Mouse (Mus musculus): Measurements from ENCODE around the gene Atp5e.

Gene Atp5e

DNA sequence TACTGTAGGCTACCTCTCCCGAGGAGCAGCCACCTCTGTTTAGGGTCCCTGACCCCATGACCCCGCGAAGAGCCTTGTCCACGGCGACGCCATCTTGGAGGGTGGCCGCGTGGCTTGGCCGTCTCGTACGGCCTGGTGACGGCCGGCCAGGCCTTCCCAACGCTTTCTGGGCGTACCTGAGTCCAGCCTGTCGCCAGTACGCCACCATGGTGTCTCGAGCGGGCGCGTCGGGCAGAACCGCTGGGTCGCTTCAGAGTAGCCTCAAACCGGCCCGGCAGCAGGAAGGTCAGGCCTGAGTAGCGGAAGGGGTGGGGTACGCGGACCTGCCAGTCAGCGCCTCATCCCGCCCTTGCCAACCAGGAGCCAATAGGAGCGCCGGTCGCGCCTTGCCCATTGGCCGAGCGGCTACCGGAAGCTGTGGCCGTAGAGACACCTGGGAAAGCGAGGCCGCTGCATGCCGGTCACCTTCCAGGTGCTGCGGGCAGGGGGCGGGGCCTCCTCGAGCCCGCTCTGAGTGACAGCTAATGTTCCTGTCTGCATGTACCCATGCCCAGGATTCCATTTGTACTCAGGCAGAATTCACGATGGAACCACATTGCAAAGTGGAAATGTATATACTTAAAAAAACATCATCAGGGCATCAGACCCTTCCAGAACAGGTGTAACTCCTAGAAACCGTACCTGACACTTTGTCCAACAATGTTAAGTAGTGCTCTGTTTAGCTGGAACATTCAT, at the start of gene Atp5e:
Gene Atp5e (minus strand): TSS at position 317 of the 735 bp plus-strand sequence.
- no peak for DNase-seq (ENCODE audit: extremely low read depth, low read depth, low spot score)

DNA sequence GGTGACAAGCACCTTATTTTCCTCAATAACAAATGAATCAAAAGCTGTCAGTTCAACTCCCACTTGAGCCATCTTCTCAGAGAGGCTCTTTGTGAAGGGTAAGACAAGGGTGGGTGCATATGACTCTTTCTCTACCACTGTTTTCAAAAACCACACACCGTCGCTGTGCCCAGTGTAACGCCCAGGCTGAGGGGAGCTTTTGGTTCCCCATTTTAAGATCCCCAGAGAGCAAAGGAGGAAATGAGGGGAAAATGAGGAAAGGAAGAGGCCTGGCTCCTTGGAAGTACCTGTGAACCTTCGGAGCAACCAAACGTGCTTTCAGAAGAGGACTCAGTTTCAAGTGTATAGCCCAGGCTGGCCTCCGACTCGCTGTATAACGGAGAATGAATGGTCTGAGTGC, 45.9 kb upstream of the Atp5e start:
- DNase-seq (ENCODE audit: extremely low read depth, low read depth, low spot score), result no peak

DNA sequence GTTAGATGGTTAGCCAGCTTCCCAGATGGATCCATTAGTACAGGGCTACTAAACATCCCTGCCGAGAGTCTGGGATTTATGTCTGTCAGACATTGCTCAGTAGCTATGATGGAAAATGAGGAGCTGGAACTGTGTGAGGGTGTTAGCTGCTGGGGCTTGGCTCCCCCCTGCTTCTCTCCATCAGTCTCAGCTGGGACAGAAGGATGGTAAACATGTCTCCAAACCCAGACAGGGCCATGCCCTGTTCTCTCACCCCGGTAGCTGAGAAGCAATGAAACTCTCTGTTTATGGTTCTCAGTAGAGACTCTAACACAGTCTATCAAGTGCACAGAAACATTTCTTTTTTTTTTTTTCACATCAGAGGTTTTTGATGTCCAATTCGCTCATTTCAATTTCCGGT, 44.1 kb upstream of the Atp5e start:
- no peak for DNase-seq (ENCODE audit: extremely low read depth, low read depth, low spot score)

DNA sequence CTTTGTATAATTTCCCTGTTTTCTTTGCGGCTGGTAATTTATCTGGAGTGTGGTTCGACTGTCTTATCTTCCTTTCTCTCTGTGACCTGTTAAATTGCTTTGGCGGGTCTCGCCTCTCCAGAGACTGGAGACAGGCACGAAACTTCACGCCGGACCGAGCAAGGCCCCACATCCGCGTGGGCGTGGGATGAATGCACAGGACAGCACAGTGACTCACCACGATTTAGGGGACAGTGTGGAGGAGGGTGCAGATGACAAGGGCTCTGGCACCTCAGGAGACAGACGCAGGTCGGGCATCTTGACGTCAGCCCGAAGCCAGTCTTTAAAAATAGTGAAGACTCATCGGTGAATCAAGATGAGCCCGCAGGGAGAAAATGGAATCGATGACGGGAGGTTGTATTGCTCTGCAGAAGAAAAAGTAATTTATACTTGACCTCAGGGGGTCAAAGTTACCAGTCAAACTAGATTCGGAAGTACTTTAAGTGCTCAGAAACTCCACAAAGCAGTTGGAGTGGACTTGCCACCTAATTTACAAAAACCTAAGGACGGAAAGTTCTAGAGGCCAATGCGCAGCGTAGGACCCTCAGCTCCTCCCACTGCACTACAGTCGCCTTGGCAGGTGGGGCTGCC, 39.0 kb upstream of the Atp5e start:
- no peak for DNase-seq (ENCODE audit: extremely low read depth, low read depth, low spot score)

DNA sequence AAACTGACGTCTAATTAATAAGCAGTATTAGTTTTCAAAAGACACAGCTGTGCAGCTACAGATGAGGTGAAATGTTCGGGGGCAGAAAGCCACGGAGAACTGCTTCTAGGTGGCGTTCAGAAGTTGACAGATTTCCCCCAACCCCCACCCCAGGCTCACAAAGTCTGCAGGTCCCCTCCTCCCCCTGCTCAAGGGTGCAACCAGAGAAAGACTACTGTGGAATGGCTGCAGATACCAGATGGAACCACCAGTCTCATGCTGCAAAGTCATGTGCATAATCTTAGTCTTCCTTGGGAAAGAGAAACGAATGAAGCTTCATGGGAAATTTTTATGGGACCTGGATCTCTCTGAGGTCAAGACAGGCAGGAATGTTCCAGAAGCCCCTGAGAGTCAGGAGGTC, 38.4 kb upstream of the Atp5e start:
- DNase-seq (ENCODE audit: extremely low read depth, low read depth, low spot score), result no peak

DNA sequence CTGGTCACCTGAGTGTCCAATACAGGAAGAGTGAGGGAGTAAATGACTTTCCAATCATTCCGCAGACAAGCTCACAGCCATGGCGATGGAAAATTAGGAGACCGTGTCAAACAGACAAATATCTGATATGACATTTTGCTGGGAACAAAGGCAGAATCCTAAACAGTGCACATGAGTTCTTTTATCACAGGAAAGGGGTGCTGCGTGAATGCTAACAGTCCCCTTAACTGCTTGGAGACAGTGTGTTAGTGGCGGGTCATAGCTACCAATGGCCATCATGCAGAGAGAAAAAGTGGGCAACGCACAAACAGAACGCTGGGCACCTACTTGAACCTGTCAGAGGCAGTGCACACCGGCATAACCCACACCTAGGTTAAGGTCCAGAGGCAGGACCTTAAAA, 37.6 kb upstream of the Atp5e start:
- DNase-seq (ENCODE audit: extremely low read depth, low read depth, low spot score), result no peak

DNA sequence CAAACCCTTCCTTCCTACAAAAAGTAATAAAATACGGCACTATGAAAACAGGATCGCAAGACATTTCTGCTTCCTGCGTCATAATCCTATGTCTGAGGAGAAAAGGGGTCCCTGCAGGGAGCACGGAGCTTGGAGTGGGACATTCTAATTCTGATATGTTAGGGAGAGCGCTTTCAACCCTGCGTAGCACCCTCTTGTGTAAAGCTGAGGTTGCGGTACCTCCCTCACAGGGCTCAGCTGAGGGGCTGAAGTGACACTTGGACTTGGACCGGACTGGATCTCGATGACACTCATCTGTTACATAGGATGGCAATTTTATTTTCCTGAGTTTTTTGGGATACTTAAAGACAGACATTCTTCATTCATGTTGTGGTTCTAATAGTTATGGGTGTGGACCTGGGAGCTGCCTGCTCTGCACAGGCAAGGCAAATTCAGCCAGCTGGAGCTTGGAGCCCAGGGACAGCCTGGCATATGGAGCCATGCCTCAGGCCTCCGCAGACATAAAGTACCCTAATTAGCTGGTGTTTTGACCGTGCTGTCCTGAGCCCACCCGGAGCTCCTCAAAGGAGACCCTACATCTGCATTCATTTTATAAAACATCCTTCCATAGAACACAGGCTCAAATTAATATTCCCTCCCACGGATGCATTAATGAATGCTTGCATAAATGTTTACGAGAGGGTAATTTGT, 37.1 kb upstream of the Atp5e start:
- DNase-seq (ENCODE audit: extremely low read depth, low read depth, low spot score), result no peak

DNA sequence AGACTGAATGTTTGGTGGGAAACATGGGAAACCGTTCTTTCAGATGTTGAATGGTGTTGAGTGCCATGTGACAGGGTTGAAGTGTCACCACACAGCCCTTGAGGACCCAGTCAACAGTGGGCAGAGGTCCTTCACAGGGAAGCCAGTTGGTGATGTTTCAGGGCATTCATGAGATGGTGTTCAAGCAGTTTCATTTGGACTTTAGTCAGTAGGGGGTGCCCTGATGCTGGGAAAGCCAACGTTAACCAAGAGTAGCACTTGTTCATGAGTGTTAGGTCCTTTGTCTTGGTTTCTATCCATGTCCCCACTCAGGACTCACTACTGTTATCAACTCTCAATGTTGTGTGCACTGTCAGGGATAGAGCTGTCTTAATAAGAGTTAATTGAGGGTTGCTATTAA, 29.0 kb upstream of the Atp5e start:
- no peak for DNase-seq (ENCODE audit: extremely low read depth, low read depth, low spot score)

DNA sequence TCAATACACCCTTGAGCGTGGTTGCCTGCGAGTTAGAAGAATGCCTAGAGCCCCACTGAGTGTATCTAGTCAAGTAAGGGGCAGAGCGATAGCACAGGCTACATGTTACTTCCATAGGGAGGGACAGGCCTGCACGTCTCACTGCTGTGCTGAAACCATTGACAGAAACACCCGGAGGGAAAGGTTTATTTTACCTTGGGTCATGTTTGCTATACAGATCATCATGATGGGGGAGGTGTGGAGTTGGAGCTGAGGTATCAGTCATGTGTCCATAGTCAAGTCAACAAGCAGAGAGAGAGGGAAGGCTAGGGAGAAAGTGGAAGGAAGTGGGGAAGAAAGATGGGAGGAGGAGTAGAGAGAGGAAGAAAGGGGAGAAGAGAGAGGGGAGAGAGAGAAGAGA, 23.1 kb upstream of the Atp5e start:
- no peak for DNase-seq (ENCODE audit: extremely low read depth, low read depth, low spot score)

DNA sequence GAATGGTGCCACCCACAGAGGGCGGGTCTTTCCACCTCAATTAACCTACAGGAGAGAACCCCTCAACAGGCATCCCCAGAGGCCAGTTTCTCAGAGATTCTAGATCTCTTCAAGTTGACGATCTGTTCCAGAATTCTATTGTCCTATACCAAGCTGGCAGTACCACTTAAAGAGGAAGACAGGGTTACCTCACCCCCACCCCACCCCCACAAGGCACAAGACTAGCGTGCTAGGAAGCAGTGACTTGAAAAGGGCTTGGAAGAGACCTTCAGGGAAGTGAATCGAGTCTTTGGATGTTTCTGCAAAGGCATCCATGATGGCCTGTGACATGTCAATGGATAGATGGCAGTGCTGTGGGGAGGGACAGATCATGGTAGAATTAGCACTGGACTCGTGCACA, 14.8 kb upstream of the Atp5e start:
- DNase-seq (ENCODE audit: extremely low read depth, low read depth, low spot score), result no peak

DNA sequence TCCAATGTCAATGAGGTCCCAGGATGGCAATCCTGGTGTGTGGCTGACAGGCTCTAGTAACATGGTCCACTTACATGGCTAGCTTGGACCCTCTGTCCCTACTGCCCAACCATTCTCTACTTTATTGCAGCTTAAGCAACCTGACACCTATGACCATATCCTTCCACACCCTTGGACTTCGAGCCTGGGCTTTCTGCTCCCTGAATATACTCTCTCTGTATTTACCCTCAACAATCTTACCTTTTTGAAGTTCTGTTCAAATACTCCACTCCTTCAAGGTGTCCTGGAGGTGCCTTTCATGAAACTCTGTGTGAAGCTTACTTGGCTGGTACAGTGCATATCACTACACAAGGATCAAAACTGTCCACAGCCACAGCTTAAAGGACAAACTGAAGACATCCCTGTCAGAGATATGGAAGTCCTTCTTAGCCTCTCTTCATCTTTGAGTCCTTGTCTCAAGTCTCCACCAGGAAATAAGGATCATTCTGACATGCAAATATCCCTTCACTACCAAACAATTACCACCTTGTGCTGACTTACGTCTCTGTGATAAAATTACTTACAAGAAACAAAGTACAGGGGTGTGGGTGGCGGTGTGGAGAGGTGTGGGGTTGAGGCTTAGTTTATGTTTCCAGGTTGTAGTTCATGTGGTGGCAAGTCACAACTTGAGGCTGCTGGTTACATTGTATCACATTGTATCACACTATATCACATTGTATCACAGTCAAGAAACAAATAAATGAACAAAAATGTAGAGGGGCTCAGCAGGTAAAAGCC, 13.8 kb upstream of the Atp5e start:
- DNase-seq (ENCODE audit: extremely low read depth, low read depth, low spot score), result no peak

DNA sequence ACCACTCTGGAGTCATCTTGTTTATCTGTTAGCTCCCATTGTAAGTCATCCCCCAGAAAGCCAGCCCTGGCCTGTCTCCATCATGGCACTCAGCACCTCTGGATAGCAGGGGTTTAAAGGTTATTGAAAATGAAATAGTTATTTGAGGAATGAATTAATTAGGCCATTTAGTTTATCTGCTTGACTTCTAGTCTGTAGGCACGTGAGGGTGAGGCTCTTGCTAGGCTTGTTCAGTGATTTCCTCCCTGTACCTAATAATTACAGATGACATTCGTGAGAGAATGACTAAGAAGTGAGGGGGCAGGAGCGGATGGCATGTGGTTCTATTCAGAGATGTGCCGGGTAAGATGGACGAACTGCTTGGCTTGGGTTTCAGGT, 9.6 kb upstream of the Atp5e start:
- no peak for DNase-seq (ENCODE audit: extremely low read depth, low read depth, low spot score)

DNA sequence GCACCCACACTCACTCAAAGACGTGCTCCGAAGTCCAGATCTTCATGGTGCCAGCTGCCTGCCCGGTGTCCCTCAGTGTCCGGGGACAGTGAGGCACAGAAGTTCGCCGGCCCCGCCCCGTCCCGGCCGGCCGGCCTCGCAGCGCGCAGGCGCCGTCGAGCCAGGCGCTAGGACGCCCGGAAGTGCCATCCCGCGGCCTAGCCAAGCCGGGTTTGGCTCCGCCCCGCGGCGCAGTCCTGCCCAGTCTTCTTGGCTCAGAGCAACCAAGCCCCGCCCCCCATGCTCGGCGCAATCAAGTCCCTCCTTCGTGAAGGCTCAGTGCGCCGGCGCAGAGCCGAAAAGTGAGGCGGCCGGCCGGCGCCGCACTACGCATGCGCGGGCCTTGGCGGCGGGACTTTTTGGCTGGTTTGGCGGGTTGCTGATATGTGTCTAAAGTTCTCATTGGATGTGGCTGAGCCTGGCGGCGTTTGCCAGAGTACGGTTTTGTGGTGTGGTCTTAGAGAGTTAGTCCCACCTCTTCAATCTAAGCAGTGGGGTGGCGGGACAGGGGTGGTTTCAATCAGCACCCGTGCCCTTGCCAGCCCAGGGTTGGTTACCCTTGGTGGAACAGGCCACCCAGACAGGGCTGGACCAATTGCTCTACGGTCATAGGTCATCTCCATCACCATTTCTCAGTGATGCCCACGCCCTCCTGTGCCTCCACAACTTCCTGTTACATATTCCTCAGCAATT, 9.1 kb upstream of the Atp5e start, which contains the start of gene Prelid3b:
Gene Prelid3b (minus strand): TSS at position 264 of the 732 bp plus-strand sequence.
- DNase-seq (ENCODE audit: extremely low read depth, low read depth, low spot score), result peak; percentile 76

DNA sequence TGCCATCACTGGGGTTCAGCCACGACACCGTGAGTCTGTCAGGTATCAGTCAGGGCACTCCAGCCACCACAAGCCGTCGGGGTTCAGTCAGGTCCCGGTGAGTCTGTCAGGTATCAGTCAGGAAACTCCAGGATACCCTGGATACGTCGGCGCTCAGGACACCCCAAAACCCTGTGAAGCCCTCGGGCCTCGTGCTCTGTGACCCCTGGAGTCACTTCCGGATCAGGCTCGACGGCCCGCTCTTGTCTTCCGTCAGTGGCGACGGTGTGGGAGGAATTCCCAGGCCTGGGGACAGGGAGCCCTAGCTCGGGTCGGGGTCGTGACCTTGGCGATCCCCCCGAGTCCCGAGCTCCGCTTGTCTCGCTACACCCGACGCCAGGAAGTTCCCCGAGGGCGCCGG, 8.5 kb upstream of the Atp5e start:
- no peak for DNase-seq (ENCODE audit: extremely low read depth, low read depth, low spot score)

DNA sequence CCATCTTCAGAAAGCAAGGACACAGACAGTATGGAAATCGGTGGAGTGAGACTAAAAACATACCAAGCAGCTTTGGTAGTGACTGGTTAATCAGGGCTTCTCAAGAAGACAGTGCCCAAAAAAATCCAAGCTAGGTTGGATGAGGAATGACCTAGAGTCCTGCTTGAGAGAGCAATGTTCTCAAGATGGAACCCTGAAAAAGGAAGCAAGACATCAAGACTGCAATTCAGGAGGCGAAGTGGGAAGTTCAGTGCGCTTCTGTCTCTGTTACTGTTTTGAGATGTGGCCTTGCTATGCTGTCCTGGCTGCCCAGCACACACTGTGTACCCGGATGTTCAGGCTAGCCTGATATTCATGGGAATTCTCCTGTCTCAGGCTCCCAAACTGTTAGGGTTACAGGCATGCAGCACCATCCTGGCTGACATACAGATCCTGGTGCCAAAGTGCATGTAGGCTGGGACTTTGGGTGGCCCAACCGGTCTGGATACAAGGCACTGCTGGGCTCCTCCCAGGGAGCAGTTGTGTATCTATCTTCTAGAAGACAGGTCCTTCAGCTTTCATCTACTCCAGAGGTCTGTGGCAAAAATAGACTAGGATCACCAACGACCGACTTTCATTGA, 7.0 kb upstream of the Atp5e start:
- DNase-seq (ENCODE audit: extremely low read depth, low read depth, low spot score), result no peak

DNA sequence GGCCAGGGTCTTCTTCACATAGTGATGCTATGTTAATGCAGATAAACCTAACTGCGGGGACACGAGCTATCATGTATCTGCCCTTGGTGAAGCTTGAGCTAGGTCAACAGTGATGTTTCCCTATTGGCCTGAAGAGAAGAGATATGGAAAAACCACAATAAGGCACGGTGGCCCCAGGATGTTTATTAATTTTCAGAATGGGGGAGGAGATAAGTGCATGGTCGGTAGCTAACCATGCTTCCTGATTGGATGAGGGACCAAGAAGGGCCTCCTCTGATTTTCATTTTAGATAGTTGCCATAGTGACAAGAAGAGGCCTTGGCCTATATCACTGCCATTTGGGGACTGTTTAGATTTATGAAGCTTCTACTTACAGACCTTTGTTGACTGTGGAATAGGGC, 6.4 kb upstream of the Atp5e start:
- DNase-seq (ENCODE audit: extremely low read depth, low read depth, low spot score), result no peak

DNA sequence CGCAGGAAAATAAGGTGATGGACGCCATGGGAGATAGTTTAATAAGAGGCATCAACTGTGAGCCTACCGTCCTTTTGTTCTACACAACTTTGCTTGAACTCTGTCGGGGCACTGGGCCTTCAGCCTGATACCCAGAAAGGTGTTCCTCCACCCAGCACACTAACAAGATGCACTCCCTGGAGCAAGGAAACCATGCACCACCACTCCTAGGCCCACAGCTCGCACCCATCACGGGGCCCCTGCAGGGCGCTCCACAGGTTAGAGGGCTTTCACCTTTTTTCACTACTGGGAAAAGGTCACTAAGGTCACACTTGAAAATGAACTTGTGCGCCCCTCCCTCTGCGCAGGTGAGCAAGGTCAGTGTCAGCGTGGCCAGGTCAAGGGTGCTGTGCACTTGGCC, 535 bp downstream of the Atp5e start:
- no peak for DNase-seq (ENCODE audit: extremely low read depth, low read depth, low spot score)

DNA sequence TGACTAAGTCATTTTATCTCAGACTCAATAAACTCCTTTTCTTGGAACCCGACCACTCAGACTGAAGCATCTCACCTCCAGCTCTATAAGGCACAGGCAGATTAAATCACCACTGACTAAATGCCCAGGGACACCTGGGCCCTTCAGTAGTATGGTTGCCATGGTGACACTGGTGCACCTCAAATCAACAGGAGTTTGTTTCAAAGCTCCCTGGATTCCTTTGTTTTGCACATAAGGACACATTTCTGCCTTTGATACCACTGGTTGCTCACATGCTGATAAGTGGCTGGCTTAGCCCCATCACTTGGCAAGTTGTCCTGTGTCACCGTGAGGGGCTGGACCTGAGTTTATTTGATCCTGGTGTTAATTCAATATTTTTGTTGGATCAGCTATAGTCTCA, 4.5 kb downstream of the Atp5e start:
- DNase-seq (ENCODE audit: extremely low read depth, low read depth, low spot score), result no peak

DNA sequence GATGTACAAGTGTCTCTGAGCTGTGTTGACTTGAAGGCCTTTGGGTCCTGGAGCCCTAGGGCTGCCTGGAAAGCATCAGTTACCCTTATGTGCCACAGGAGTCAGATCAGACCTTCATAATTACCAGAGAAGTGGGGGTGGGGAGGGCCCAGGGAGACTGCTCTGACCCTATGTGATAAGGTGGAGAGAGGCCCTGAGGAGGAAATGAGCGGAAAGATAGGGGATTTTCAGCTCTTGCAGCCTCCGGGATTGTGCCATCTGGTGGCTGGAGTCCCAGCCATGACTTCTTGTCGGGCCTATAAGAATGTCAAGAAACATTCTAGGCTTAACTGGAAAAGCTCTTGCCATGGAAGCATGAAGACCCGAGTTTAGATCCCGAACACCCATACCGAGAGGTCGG, 10.2 kb downstream of the Atp5e start:
- DNase-seq (ENCODE audit: extremely low read depth, low read depth, low spot score), result no peak

DNA sequence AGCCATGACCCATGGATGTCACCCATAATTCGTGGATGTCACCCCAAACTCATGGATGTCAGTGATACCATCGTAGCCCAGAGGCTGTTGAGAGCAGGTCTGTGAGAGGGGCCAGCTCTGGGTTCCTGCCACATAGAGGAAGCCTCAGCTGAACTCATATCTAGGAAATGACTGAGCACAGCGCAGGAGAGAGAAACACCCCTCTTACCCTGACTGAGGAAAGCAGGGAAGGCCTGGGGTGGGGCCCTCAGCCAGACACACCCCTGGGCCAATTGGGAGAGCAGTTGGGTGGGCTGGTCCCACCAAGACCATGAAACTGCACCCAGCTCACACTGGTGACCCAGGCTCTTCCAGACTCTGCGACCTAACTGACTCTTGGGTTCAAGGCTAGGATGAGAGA, 13.6 kb downstream of the Atp5e start, which contains the start of gene Tubb1:
Gene Tubb1 (plus strand): TSS at position 343 of the 400 bp plus-strand sequence.
- DNase-seq (ENCODE audit: extremely low read depth, low read depth, low spot score), result no peak
